Comparison of ENCODE assay signal across 8 mouse cellular contexts in the genomic region with DNA sequence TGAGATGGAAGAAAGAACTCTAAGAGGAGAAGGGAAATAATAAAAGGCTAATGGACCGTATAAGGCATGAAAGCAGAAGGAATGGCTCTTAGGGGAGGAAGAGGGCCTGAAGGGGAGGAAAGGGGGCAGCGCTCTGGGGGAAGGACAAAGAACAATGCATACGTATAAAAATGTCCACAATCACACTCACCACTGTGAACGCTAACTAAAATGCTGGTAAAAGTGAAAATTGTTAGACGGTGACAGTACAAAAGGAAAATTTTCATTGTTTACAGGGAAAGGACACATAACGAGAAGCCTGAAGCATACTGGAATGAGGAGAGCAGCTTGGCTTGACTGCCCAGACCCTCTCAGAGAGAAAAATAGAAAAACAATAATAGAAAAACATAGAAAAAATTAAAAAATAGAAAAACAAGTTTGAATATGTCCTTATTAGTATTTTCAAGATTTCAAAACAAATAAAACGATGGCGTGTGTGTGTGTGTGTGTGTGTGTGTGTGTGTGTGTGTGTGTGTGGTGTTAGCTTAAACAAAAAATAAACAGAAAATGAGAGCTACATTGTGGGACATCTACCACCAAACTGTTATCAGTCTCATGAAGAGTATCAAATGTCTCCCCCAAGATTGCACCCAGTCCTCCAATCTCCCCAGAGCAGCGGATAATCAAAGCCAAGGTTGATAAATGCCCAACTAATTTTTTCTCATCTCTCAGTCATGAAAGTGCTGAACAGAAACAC. TPM values are rescaled to one million over a fixed set of nuclear protein-coding genes. Genes with fewer than 3 reads are reported as not detected.
A peak's percentile ranks its signal among the peaks of the same experiment; 100 is the strongest.
DNase-seq lines count a peak whose midpoint lies in the region; ATAC-seq and TF ChIP-seq lines count a peak whose summit lies in the region.

No protein-coding gene starts in this region.

- no peak for TF ChIP-seq CTCF in lung, postnatal 0 days (IDR thresholded peaks at IDR 0.05)
- TF ChIP-seq CTCF in kidney, adult 2 months (conservative IDR thresholded peaks at IDR 0.05; ENCODE audit: insufficient read depth, insufficient read length, low read depth, low read length), result no peak

- no peaks in the 10 kb centered on the region for H3K4me1 ChIP-seq in lung, postnatal 0 days (ENCODE audit: insufficient read depth, low read depth, low read length)
- H3K4me1 ChIP-seq in forebrain, embryonic 15.5 days, result peaks cover 13% of the 10 kb centered on the region
- no peaks in the 10 kb centered on the region for H3K4me1 ChIP-seq in stomach, embryonic 15.5 days
- H3K4me1 ChIP-seq in kidney, adult 2 months (ENCODE audit: control insufficient read depth, insufficient read depth, low read length), result no peaks in the 10 kb centered on the region

- 61% methylated on average over 9 of the region's 9 CpGs for WGBS in lung, postnatal 0 days
- 14% methylated on average over 9 of the region's 9 CpGs for WGBS in forebrain, embryonic 15.5 days
- WGBS in macrophage (ENCODE audit: missing documents), result 26% methylated on average over 8 of the region's 9 CpGs
- 75% methylated on average over 9 of the region's 9 CpGs for WGBS in stomach, embryonic 15.5 days
- WGBS in kidney, adult 2 months, result 70% methylated on average over 9 of the region's 9 CpGs

- ATAC-seq in lung, postnatal 0 days, result no peak
- ATAC-seq in forebrain, embryonic 15.5 days (replicated peaks), result no peak; the same call in 1 of the 2 replicates
- no peak for ATAC-seq in stomach, embryonic 15.5 days (ENCODE audit: insufficient read depth, low FRiP score, low read depth)

- H3K79me2 ChIP-seq in macrophage (ENCODE audit: inconsistent target), result peaks cover 96% of the 10 kb centered on the region

- TF ChIP-seq EP300 in lung, postnatal 0 days (IDR thresholded peaks at IDR 0.05), result no peak

- no peaks in the 10 kb centered on the region for H3K27me3 ChIP-seq in lung, postnatal 0 days (replicated peaks; ENCODE audit: insufficient read depth, low read length)
- H3K27me3 ChIP-seq in forebrain, embryonic 15.5 days, result no peaks in the 10 kb centered on the region
- no peaks in the 10 kb centered on the region for H3K27me3 ChIP-seq in stomach, embryonic 15.5 days (replicated peaks)
- H3K27me3 ChIP-seq in kidney, adult 2 months (replicated peaks; ENCODE audit: control insufficient read depth, insufficient read depth, low read length), result no peaks in the 10 kb centered on the region

- 0 out of 2 replicates have a peak overlapping the region, but pooled peaks have one; percentile 3 for H3K4me3 ChIP-seq in lung, postnatal 0 days (ENCODE audit: low read depth, low read length)
- H3K4me3 ChIP-seq in forebrain, embryonic 15.5 days, result peak overlapping the region; percentile 47
- peak overlapping the region; percentile 7; the same call in 1 of the 2 replicates for H3K4me3 ChIP-seq in macrophage (ENCODE audit: inconsistent target)
- no peak overlapping the region for H3K4me3 ChIP-seq in stomach, embryonic 15.5 days (replicated peaks)
- no peak overlapping the region for H3K4me3 ChIP-seq in kidney, adult 2 months (ENCODE audit: insufficient read depth, low read depth, low read length)

- no peaks in the 10 kb centered on the region for H3K9me3 ChIP-seq in lung, postnatal 0 days (ENCODE audit: low read length)
- H3K9me3 ChIP-seq in forebrain, embryonic 15.5 days, result no peaks in the 10 kb centered on the region
- no peaks in the 10 kb centered on the region for H3K9me3 ChIP-seq in stomach, embryonic 15.5 days

- TF ChIP-seq POLR2A in kidney, adult 2 months (IDR thresholded peaks at IDR 0.05; ENCODE audit: low read depth, low read length), result no peak

- peak overlapping the region; percentile 44 for H3K4me2 ChIP-seq in lung, postnatal 0 days (replicated peaks; ENCODE audit: low read depth, low read length)
- H3K4me2 ChIP-seq in forebrain, embryonic 15.5 days (replicated peaks), result peak overlapping the region; percentile 71
- peak overlapping the region; percentile 38 for H3K4me2 ChIP-seq in stomach, embryonic 15.5 days

- no peak for DNase-seq in lung, postnatal 0 days (ENCODE audit: low spot score)
- DNase-seq in lung, postnatal 4 days, result no peak
- DNase-seq in left cerebral cortex, adult 8-10 months (ENCODE audit: low spot score in 2 of 2), result no peak
- DNase-seq in spleen, adult 18-20 months, result no peak
- no peak for DNase-seq in kidney, adult 2 months

- no peak overlapping the region for H3K27ac ChIP-seq in lung, postnatal 0 days (ENCODE audit: low read length)
- peak overlapping the region; percentile 83 for H3K27ac ChIP-seq in forebrain, embryonic 15.5 days (replicated peaks)
- H3K27ac ChIP-seq in macrophage, result peak overlapping the region; percentile 86
- H3K27ac ChIP-seq in stomach, embryonic 15.5 days, result no peak overlapping the region
- H3K27ac ChIP-seq in kidney, adult 2 months (ENCODE audit: insufficient read depth, low read depth, low read length), result no peak overlapping the region

- no peaks in the 10 kb centered on the region for H3K36me3 ChIP-seq in lung, postnatal 0 days (ENCODE audit: insufficient read depth, low read length)
- H3K36me3 ChIP-seq in forebrain, embryonic 15.5 days, result no peaks in the 10 kb centered on the region
- 0 out of 2 replicates have a peak, but pooled peaks cover 6% of the 10 kb centered on the region for H3K36me3 ChIP-seq in macrophage (ENCODE audit: inconsistent target)
- H3K36me3 ChIP-seq in stomach, embryonic 15.5 days, result no peaks in the 10 kb centered on the region
- no peaks in the 10 kb centered on the region for H3K36me3 ChIP-seq in kidney, adult 2 months (ENCODE audit: control insufficient read depth, insufficient read depth, low read length)

- no peak overlapping the region for H3K9ac ChIP-seq in lung, postnatal 0 days (replicated peaks; ENCODE audit: low read depth)
- peak overlapping the region; percentile 47 for H3K9ac ChIP-seq in forebrain, embryonic 15.5 days (replicated peaks)
- no peak overlapping the region for H3K9ac ChIP-seq in stomach, embryonic 15.5 days

RNA-seq across cellular contexts. Expression of a gene that starts 39.7 kb away (rescaled TPM):
- polyA plus RNA-seq in lung, postnatal 0 days (2015; fragmentation: Nextera tagmentation; extraction: Ambion mirVana), result 9.3 and 10.7 TPM in 2 replicates
- 0.75 and 1.3 TPM in 2 replicates for polyA plus RNA-seq in forebrain, embryonic 15.5 days (2015; fragmentation: Nextera tagmentation; extraction: Ambion mirVana)
- total RNA-seq in macrophage (2018; cell fraction: chromatin; rRNA removed), result 1,000 to 10,000 TPM in 25 of 26 experiments, 100 to 1,000 TPM in 1; 921 to 3,220 (median 1,884) TPM
- total RNA-seq in macrophage (2018; cell fraction: cytosol; rRNA removed), result 100 to 1,000 TPM; 188 to 418 (median 295) TPM
- total RNA-seq in macrophage (2018; cell fraction: nucleus; rRNA removed), result 1,000 to 10,000 TPM in 25 of 26 experiments, 100 to 1,000 TPM in 1; 684 to 2,114 (median 1,348) TPM
- 131 to 243 TPM (median 195 TPM) in 3 replicates for polyA plus RNA-seq in macrophage (2018)
- 6.5 and 7.3 TPM in 2 replicates for polyA plus RNA-seq in stomach, embryonic 15.5 days (2015; fragmentation: Nextera tagmentation; extraction: Ambion mirVana)
- total RNA-seq in left cerebral cortex, adult 8-10 months (2022), result 10 to 100 TPM in 1 of 4 experiments, 1 to 10 TPM in 3; 3.0 to 12.1 (median 6.1) TPM
- polyA plus RNA-seq in kidney, adult 2 months (2012; rRNA removed), result 3.5 and 17.3 TPM in 2 replicates

Comparison
In these comparisons a context has a peak if more than half of its experiments do, and no peak if none do; other contexts are left out.
1. H3K27ac ChIP-seq: peak in forebrain, embryonic 15.5 days (single experiment) and macrophage (single experiment); none in lung, postnatal 0 days (single experiment), stomach, embryonic 15.5 days (single experiment) and kidney, adult 2 months (single experiment).
2. H3K4me3 ChIP-seq: peak in lung, postnatal 0 days (single experiment), forebrain, embryonic 15.5 days (single experiment) and macrophage (single experiment); none in stomach, embryonic 15.5 days (single experiment) and kidney, adult 2 months (single experiment).
3. Peak in every context shown above with its lines, with median percentiles within 50 percentile points of each other: H3K4me2 ChIP-seq.